Mouse (Mus musculus): ENCODE measurements around the gene Tmem206. TPM values are rescaled to one million over a fixed set of nuclear protein-coding genes. Genes with fewer than 3 reads are reported as not detected.

Tmem206 gene
- 8.0 and 8.4 TPM in 2 replicates for polyA plus RNA-seq (2012; rRNA removed)

DNA sequence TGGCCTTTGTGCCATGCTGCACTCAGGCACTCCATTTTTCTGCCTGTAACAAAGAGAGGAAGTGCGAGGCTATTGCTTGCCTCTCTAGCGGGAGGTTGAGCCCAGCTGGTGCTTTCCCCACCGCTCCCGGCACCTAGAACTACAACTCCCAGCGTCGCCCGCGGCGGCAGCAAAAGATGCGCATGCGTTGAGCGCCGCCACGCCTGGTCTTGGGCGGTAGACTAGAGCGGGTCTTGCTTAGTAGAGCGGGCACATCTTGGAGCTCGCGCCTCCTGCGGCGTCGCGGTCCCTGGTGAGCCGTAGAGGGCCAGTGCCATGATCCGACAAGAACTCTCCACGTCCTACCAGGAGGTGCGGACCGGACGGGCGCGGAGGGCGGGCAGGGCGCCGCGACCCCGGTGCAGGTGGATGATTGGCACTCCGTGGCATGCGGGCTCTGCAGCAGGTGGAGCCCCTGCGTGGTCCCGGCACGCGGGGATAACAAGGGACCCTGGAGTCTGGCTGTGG is at the start of gene Tmem206:
TSS of gene Tmem206 (plus strand) at position 187 of the 507 bp plus-strand sequence.
- H3K4me1 ChIP-seq (ENCODE audit: control insufficient read depth, insufficient read depth, low read length) = peaks cover 7% of the 10 kb centered on the region; the same call in 1 of the 2 replicates
- peak within 1 kb of the TSS; percentile 91 for H3K4me3 ChIP-seq (replicated peaks; ENCODE audit: extremely low read depth, low read depth, low read length)
- TF ChIP-seq CTCF (IDR thresholded peaks at IDR 0.05; ENCODE audit: insufficient read depth, low read length) = no peak
- peak; percentile 89; the same call in 1 of the 2 replicates for TF ChIP-seq POLR2A (IDR thresholded peaks at IDR 0.05; ENCODE audit: borderline replicate concordance, extremely low read depth, low read depth, low read length)
- under 1% methylated on average over 42 of the region's 42 CpGs for WGBS
- DNase-seq = peak; percentile 94

DNA sequence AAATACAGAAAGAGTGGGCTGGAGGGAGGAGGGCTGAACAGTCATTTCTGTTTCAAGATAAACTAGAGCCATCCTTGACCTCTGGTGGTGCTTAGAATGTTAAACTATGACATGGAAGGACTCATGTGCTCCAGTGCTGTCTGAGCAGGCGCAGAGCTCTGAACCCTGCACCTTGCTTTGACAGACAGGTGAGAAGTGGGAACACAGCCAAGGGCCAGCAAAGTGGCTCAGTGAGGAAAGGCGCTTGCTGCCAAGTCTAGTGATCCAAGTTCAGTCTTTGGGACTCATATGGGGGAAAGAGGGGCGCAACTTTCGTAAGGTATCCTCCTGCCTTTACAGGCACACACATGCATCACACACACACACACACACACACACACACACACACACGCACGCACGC is 49.5 kb upstream of the Tmem206 start:
- H3K4me3 ChIP-seq (replicated peaks; ENCODE audit: extremely low read depth, low read depth, low read length) = no peak overlapping the region
- no peak for DNase-seq
- TF ChIP-seq POLR2A (IDR thresholded peaks at IDR 0.05; ENCODE audit: borderline replicate concordance, extremely low read depth, low read depth, low read length) (no peak), CTCF (IDR thresholded peaks at IDR 0.05; ENCODE audit: insufficient read depth, low read length) (no peak)
- peaks cover 6% of the 10 kb centered on the region for H3K4me1 ChIP-seq (ENCODE audit: control insufficient read depth, insufficient read depth, low read length)
- 92% methylated on average over 7 of the region's 7 CpGs for WGBS

DNA sequence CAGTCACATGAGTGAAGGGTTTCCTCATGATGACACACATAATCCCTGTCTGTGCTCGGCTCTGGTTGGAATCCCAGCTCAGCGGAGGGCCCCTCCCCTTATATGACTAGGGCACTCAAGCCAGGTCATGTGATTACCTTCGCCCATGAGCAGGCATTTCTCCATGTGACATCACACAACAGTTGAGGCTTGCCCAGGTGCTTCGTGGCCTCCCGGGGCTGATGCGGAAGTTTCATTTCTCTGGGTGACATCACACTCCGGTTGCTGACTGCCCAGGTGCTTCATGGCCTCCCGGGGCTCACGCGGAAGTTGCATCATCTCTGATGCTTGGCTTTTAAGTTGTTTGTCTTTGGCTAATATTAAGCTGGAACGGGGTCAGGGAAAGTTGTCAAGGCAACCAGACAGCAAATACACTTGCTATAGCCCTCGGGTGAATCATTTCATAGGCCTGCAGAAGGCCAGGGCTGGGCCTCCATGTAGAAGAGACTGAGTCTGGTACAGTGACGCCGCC is 48.1 kb upstream of the Tmem206 start:
- TF ChIP-seq CTCF (IDR thresholded peaks at IDR 0.05; ENCODE audit: insufficient read depth, low read length) (no peak), POLR2A (IDR thresholded peaks at IDR 0.05; ENCODE audit: borderline replicate concordance, extremely low read depth, low read depth, low read length) (no peak)
- peaks cover 9% of the 10 kb centered on the region for H3K4me1 ChIP-seq (ENCODE audit: control insufficient read depth, insufficient read depth, low read length)
- no peak overlapping the region for H3K4me3 ChIP-seq (replicated peaks; ENCODE audit: extremely low read depth, low read depth, low read length)
- 44% methylated on average over 14 of the region's 14 CpGs for WGBS
- peak; percentile 64 for DNase-seq

DNA sequence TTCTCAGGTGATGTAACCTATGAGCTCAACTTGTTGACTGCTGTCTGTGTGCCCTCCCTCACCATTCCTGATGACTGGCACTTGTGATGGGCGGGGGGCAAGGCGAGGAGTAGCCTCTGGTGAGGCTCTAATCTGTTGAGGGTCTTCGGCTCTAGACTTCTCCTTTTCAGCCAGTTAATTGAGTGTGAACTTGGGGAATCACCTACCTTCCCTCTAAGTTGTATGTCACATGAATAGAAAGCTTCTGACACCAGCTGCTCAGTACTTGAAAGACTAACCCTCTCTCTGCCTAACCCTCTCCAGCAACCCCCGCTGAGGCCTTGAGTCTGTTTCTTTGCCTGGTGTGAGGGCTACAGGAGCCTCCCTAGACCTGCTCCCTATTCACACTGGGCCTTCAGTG is 47.4 kb upstream of the Tmem206 start:
- 64% methylated on average over 4 of the region's 4 CpGs for WGBS
- TF ChIP-seq POLR2A (IDR thresholded peaks at IDR 0.05; ENCODE audit: borderline replicate concordance, extremely low read depth, low read depth, low read length) (no peak), CTCF (IDR thresholded peaks at IDR 0.05; ENCODE audit: insufficient read depth, low read length) (no peak)
- Histone ChIP-seq H3K4me1 (ENCODE audit: control insufficient read depth, insufficient read depth, low read length) (peaks cover 9% of the 10 kb centered on the region), H3K4me3 (replicated peaks; ENCODE audit: extremely low read depth, low read depth, low read length) (no peak overlapping the region)
- DNase-seq = no peak

DNA sequence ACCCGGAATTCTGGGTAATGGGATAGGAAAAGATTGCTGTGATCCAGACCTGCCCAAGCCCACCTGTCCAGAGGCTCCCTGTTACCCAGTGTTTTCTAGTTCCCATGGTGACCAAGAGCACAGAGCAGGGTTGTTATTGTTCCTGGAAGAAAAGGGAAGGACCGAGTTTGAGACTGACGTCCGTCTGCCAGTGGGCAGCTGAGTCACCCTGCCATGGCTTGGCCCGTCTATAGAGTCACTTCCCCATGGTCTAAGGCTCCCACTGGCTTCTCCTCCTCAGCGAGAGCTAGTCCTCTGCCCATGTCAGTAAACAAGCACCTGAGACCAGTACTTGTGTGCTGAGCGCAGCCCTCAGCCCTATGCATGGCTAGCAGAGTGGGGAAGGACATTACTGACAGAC is 44.5 kb upstream of the Tmem206 start:
- TF ChIP-seq POLR2A (IDR thresholded peaks at IDR 0.05; ENCODE audit: borderline replicate concordance, extremely low read depth, low read depth, low read length) = no peak
- TF ChIP-seq CTCF (IDR thresholded peaks at IDR 0.05; ENCODE audit: insufficient read depth, low read length) = no peak
- Histone ChIP-seq H3K4me1 (ENCODE audit: control insufficient read depth, insufficient read depth, low read length) (peaks cover 9% of the 10 kb centered on the region), H3K4me3 (replicated peaks; ENCODE audit: extremely low read depth, low read depth, low read length) (no peak overlapping the region)
- WGBS = 37% methylated on average over 7 of the region's 7 CpGs
- peak; percentile 31 for DNase-seq

DNA sequence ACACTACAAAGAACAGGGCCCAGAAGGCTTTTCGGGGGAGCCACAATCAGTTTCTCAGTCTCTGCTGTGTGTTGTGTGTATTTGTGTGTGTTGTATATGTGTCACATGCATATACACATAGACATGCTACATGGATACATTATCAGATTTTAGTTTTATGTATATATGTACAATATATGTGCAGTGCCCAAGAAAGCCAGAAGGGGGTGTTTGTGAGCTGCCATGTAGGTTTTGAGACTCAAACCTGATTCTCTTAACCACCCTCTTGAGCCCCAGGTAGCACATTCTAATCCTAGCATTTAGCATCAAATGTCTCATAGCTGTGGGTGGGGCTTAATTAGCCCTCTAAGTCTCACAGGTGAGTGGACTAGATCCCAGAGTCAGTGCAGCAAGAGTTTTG is 43.4 kb upstream of the Tmem206 start:
- H3K4me3 ChIP-seq (replicated peaks; ENCODE audit: extremely low read depth, low read depth, low read length) = no peak overlapping the region
- H3K4me1 ChIP-seq (ENCODE audit: control insufficient read depth, insufficient read depth, low read length) = peaks cover 9% of the 10 kb centered on the region
- 75% methylated on average over 1 of the region's 1 CpGs for WGBS
- TF ChIP-seq CTCF (IDR thresholded peaks at IDR 0.05; ENCODE audit: insufficient read depth, low read length) (no peak), POLR2A (IDR thresholded peaks at IDR 0.05; ENCODE audit: borderline replicate concordance, extremely low read depth, low read depth, low read length) (no peak)
- DNase-seq = no peak

DNA sequence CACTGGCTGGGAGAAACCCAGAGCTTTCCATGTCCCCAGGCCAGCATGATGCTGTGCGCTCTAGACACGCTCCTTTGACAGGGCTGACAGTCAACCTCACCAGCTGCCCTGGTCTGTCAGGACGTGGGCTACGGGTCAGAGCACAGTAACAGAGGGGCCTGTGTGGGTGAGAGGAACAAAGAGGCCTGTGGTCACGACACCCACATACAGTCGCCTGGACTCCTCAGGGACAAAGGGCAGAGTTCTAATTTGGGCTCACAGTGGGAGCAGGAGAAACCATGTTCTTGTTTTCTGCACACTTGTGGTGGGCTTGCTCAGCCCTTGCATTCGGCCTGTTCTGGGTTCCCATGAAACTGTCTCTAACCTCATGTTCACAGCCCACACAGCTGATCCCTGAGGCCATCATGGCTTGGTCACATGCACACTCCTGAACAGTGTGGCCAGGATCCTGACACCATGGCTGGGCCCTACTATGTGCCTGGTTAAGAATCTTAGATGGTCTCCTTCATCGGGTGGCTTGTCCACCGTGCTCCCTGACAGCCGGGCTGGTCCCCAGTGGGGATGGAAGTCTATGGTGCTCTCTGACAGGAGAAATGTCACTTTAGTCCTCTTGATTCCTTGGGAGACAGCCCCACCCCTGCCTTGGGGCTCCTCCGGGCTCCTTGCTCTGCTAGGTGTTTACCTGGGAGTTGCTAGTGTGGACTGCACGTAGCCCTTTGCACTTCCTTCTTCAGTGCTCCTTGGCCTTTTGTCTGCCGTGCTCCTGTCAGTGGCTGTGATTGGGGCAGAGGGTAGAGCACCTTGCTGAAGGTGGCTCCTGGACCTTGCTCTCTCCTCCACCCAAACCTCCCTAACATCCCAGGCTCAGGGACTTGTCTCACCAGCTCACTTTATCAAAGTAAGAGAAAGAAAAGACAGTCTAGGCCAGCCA is 42.3 kb upstream of the Tmem206 start:
- WGBS = 77% methylated on average over 13 of the region's 13 CpGs
- Histone ChIP-seq H3K4me3 (replicated peaks; ENCODE audit: extremely low read depth, low read depth, low read length) (no peak overlapping the region), H3K4me1 (ENCODE audit: control insufficient read depth, insufficient read depth, low read length) (peaks cover 6% of the 10 kb centered on the region; the same call in 1 of the 2 replicates)
- TF ChIP-seq CTCF (IDR thresholded peaks at IDR 0.05; ENCODE audit: insufficient read depth, low read length) (no peak), POLR2A (IDR thresholded peaks at IDR 0.05; ENCODE audit: borderline replicate concordance, extremely low read depth, low read depth, low read length) (no peak)
- DNase-seq = no peak

DNA sequence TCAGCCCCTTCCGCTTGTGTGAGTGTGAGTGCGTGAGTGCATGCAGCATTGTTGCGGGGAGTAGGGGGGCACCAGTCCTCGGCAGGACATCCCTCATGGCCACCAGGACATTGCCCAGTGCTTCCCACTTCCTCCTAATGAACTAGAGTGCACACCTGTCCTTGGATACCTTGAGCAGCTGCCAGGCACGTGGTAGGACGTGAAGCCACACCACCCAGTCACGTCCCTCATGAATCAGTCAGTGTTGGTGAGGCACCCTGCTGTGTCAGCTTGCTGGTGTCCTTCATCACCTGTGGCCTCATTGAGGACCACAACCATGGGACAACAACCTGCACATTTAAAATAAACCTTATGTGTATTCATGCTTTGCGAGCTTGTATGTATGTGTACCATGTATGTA is 41.2 kb upstream of the Tmem206 start:
- 89% methylated on average over 8 of the region's 8 CpGs for WGBS
- peaks cover 6% of the 10 kb centered on the region; the same call in 1 of the 2 replicates for H3K4me1 ChIP-seq (ENCODE audit: control insufficient read depth, insufficient read depth, low read length)
- no peak overlapping the region for H3K4me3 ChIP-seq (replicated peaks; ENCODE audit: extremely low read depth, low read depth, low read length)
- no peak for DNase-seq
- TF ChIP-seq POLR2A (IDR thresholded peaks at IDR 0.05; ENCODE audit: borderline replicate concordance, extremely low read depth, low read depth, low read length) (no peak), CTCF (IDR thresholded peaks at IDR 0.05; ENCODE audit: insufficient read depth, low read length) (no peak)

DNA sequence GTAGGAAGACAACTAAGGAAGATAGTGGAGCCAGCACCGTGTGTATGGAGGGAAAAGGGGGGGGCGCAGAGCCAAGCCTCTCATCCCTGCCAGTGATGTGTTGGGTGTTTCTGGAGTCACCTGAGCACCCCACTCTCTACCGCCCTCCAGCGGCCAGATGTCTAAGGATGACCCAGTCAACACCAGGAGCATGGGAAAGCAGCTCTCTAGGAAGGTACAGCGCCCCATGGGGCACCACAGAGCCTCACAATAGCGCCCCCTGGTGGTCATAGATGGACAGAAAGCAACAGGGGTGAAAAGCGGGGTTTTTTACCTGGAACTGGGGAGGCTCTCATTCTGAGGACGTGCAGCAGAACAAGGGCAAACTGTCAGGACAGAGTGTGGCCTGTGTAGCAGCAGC is 37.0 kb upstream of the Tmem206 start:
- Histone ChIP-seq H3K4me3 (replicated peaks; ENCODE audit: extremely low read depth, low read depth, low read length) (no peak overlapping the region), H3K4me1 (ENCODE audit: control insufficient read depth, insufficient read depth, low read length) (no peaks in the 10 kb centered on the region)
- TF ChIP-seq CTCF (IDR thresholded peaks at IDR 0.05; ENCODE audit: insufficient read depth, low read length) (peak; percentile 60), POLR2A (IDR thresholded peaks at IDR 0.05; ENCODE audit: borderline replicate concordance, extremely low read depth, low read depth, low read length) (no peak)
- 37% methylated on average over 8 of the region's 8 CpGs for WGBS
- DNase-seq = peak; percentile 65

All from lung, adult 2 months (tissue).